10 mouse cellular contexts compared by ENCODE assay signal in the genomic region with DNA sequence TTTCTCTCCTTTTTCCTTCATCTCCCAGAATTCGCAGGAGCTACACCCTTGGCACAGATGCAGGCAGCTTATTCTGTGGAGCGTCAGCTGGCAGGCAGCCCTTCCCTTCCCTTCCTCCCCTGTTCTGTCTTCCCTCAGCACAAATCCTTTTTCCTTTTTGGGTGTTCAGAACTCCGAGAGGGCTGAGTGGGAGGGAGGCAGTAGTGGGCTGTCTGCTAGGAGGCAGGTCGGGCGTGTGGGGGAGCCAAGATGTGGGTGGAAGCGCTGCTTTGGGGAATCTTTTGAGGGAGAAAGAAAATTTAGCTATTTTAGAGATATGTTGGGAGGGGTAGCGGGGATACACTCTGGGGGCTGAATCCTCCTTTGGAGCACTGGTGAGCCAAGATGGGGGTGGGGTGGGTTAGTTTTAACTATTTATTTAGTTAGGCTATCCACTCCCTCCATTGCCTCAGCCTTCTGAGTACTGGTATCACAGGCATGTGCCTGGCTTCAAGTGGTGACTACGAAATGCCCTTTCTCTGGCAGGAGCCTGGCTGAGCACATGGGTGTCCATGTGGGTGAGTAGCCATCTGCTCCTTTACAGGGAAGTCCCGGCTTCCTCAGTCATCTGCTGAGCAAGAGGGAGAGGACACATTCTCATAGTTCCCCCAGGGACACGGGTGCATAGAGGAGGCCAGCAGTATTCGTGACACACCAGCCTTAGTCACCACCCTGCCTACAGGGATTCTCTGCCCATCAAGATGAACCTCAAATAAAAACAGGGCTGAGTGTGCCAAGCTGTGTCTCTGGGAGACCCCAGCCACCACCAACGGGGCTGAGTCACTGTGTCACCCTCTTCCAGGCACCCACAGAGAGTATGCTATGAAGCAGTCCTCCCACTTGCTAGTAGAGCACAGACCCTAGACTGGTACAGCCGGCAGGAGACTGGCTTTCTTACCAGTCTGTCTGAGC. TPM values are rescaled to one million over a fixed set of nuclear protein-coding genes. Genes with fewer than 3 reads are reported as not detected.
DNase-seq lines count a peak whose midpoint lies in the region; ATAC-seq and TF ChIP-seq lines count a peak whose summit lies in the region.
"Had no signal": no experiment of that assay in that cellular context is flagged by ENCODE, and none has a peak within 500 bp of the region (broad histone marks: within the 10 kb centered on the region; RNA-seq: fewer than 3 reads in every experiment).

No protein-coding gene starts in this region.

- no peaks in the 10 kb centered on the region for H3K36me3 ChIP-seq in hindbrain, embryonic 10.5 days
- no peaks in the 10 kb centered on the region for H3K36me3 ChIP-seq in hindbrain, embryonic 12.5 days
- no peaks in the 10 kb centered on the region for H3K36me3 ChIP-seq in kidney, postnatal 0 days (ENCODE audit: insufficient read depth, low read length)
- no peaks in the 10 kb centered on the region for H3K36me3 ChIP-seq in lung, embryonic 14.5 days (ENCODE audit: insufficient read depth)
- H3K36me3 ChIP-seq in stomach, embryonic 14.5 days (ENCODE audit: control insufficient read depth, insufficient read depth, low read length), result no peaks in the 10 kb centered on the region
- H3K36me3 ChIP-seq: neural tube, embryonic 12.5 days had no signal

- H3K4me1 ChIP-seq in hindbrain, embryonic 10.5 days (replicated peaks), result peaks cover 23% of the 10 kb centered on the region
- H3K4me1 ChIP-seq in hindbrain, embryonic 12.5 days, result peaks cover 15% of the 10 kb centered on the region; the same call in 1 of the 2 replicates
- 0 out of 2 replicates have a peak, but pooled peaks cover 10% of the 10 kb centered on the region for H3K4me1 ChIP-seq in kidney, postnatal 0 days (replicated peaks; ENCODE audit: insufficient read depth, low read length)
- H3K4me1 ChIP-seq in lung, embryonic 14.5 days (ENCODE audit: insufficient read depth), result 0 out of 2 replicates have a peak, but pooled peaks cover 7% of the 10 kb centered on the region
- H3K4me1 ChIP-seq in stomach, embryonic 14.5 days (ENCODE audit: control insufficient read depth, insufficient read depth, low read length), result peaks cover 7% of the 10 kb centered on the region; the same call in 1 of the 2 replicates

- H3K9ac ChIP-seq in hindbrain, embryonic 12.5 days, result no peak overlapping the region
- no peak overlapping the region for H3K9ac ChIP-seq in kidney, postnatal 0 days (ENCODE audit: low read depth, low read length)
- H3K9ac ChIP-seq in lung, embryonic 14.5 days, result peak overlapping the region; percentile 10; the same call in 1 of the 2 replicates
- H3K9ac ChIP-seq in stomach, embryonic 14.5 days (replicated peaks; ENCODE audit: low read depth, low read length), result no peak overlapping the region
- H3K9ac ChIP-seq: neural tube, embryonic 12.5 days had no signal

- no peaks in the 10 kb centered on the region for H3K9me3 ChIP-seq in hindbrain, embryonic 10.5 days
- H3K9me3 ChIP-seq in hindbrain, embryonic 12.5 days (replicated peaks), result no peaks in the 10 kb centered on the region
- H3K9me3 ChIP-seq in kidney, postnatal 0 days (replicated peaks; ENCODE audit: low read length), result no peaks in the 10 kb centered on the region
- no peaks in the 10 kb centered on the region for H3K9me3 ChIP-seq in lung, embryonic 14.5 days (ENCODE audit: low read depth, low read length)
- H3K9me3 ChIP-seq in stomach, embryonic 14.5 days (ENCODE audit: control insufficient read depth, low read depth, low read length), result no peaks in the 10 kb centered on the region
- H3K9me3 ChIP-seq: neural tube, embryonic 12.5 days had no signal

- no peak overlapping the region for H3K4me3 ChIP-seq in hindbrain, embryonic 10.5 days
- H3K4me3 ChIP-seq in hindbrain, embryonic 12.5 days, result no peak overlapping the region
- no peak overlapping the region for H3K4me3 ChIP-seq in kidney, postnatal 0 days (replicated peaks; ENCODE audit: low read depth, low read length)
- no peak overlapping the region for H3K4me3 ChIP-seq in lung, embryonic 14.5 days (ENCODE audit: low read depth, low read length)
- no peak overlapping the region for H3K4me3 ChIP-seq in stomach, embryonic 14.5 days (ENCODE audit: low read depth, low read length)
- H3K4me3 ChIP-seq: erythroblast, embryonic 14.5 days; neural tube, embryonic 12.5 days had no signal

- no peak for ATAC-seq in hindbrain, embryonic 12.5 days (ENCODE audit: low FRiP score)
- no peak for ATAC-seq in kidney, postnatal 0 days (replicated peaks; ENCODE audit: low FRiP score, low read depth)
- ATAC-seq in lung, embryonic 14.5 days (ENCODE audit: insufficient read depth), result peak; percentile 70
- ATAC-seq in stomach, embryonic 14.5 days (ENCODE audit: insufficient number of reproducible peaks, insufficient read depth, low FRiP score, low read depth), result peak; percentile 78; the same call in 1 of the 2 replicates
- ATAC-seq in monocyte, adult 5-6 weeks (replicated peaks; ENCODE audit: insufficient number of reproducible peaks, low FRiP score, low TSS enrichment, poor library complexity, severe bottlenecking), result no peak

- TF ChIP-seq CTCF in kidney, postnatal 0 days (IDR thresholded peaks at IDR 0.05; ENCODE audit: low read depth), result no peak
- no peak for TF ChIP-seq CTCF in lung, embryonic 14.5 days (IDR thresholded peaks at IDR 0.05; ENCODE audit: low read depth)

- no peak for DNase-seq in hindbrain, embryonic 10.5 days (ENCODE audit: low spot score)
- peak; percentile 29 to 39 for DNase-seq in cerebellum, postnatal 36 days
- DNase-seq in heart, adult 11 months, result peak; percentile 98
- DNase-seq in kidney, postnatal 0 days (ENCODE audit: low spot score), result peak; percentile 58
- peak; percentile 73 for DNase-seq in lung, embryonic 14.5 days

- WGBS in hindbrain, embryonic 10.5 days, result 67% methylated on average over 13 of the region's 13 CpGs
- WGBS in hindbrain, embryonic 12.5 days, result 62% methylated on average over 13 of the region's 13 CpGs
- 33% methylated on average over 13 of the region's 13 CpGs for WGBS in kidney, postnatal 0 days
- WGBS in lung, embryonic 14.5 days, result 39% methylated on average over 13 of the region's 13 CpGs
- 37% methylated on average over 13 of the region's 13 CpGs for WGBS in stomach, embryonic 14.5 days

- no peak overlapping the region for H3K4me2 ChIP-seq in hindbrain, embryonic 12.5 days (replicated peaks)
- H3K4me2 ChIP-seq in kidney, postnatal 0 days (ENCODE audit: low read length), result peak overlapping the region; percentile 17; the same call in 1 of the 2 replicates
- H3K4me2 ChIP-seq in lung, embryonic 14.5 days, result peak overlapping the region; percentile 0; the same call in 1 of the 2 replicates
- no peak overlapping the region; the same call in 1 of the 2 replicates for H3K4me2 ChIP-seq in stomach, embryonic 14.5 days (replicated peaks; ENCODE audit: low read depth, low read length)
- H3K4me2 ChIP-seq: neural tube, embryonic 12.5 days had no signal

- H3K27ac ChIP-seq in hindbrain, embryonic 10.5 days, result peak overlapping the region; percentile 31; the same call in 1 of the 2 replicates
- H3K27ac ChIP-seq in hindbrain, embryonic 12.5 days, result no peak overlapping the region
- H3K27ac ChIP-seq in kidney, postnatal 0 days, result no peak overlapping the region
- H3K27ac ChIP-seq in lung, embryonic 14.5 days (ENCODE audit: low read depth), result peak overlapping the region; percentile 83; the same call in 1 of the 2 replicates
- peak overlapping the region; percentile 91 for H3K27ac ChIP-seq in stomach, embryonic 14.5 days (ENCODE audit: low read length)
- H3K27ac ChIP-seq: neural tube, embryonic 12.5 days had no signal

- H3K27me3 ChIP-seq in hindbrain, embryonic 10.5 days (ENCODE audit: insufficient read depth, poor library complexity, severe bottlenecking), result no peaks in the 10 kb centered on the region
- H3K27me3 ChIP-seq in hindbrain, embryonic 12.5 days, result no peaks in the 10 kb centered on the region
- no peaks in the 10 kb centered on the region for H3K27me3 ChIP-seq in kidney, postnatal 0 days (ENCODE audit: insufficient read depth, low read length)
- H3K27me3 ChIP-seq in lung, embryonic 14.5 days (ENCODE audit: insufficient read depth, low read length), result no peaks in the 10 kb centered on the region
- no peaks in the 10 kb centered on the region for H3K27me3 ChIP-seq in stomach, embryonic 14.5 days (ENCODE audit: control insufficient read depth, insufficient read depth, low read length)
- H3K27me3 ChIP-seq: neural tube, embryonic 12.5 days had no signal

RNA-seq across cellular contexts. Expression of a gene that starts 22.3 kb away (rescaled TPM):
- polyA plus RNA-seq in hindbrain, embryonic 10.5 days (2016; fragmentation: Nextera tagmentation; extraction: Ambion mirVana), result 7.9 and 9.4 TPM in 2 replicates
- polyA plus RNA-seq in hindbrain, embryonic 12.5 days (2016; fragmentation: Nextera tagmentation; extraction: Ambion mirVana), result 11.6 and 12.1 TPM in 2 replicates
- 7.0 and 7.9 TPM in 2 replicates for polyA plus RNA-seq in kidney, postnatal 0 days (2015; fragmentation: Nextera tagmentation; extraction: Ambion mirVana)
- polyA plus RNA-seq in lung, embryonic 14.5 days (2014; fragmentation: Nextera tagmentation; extraction: Ambion mirVana), result 2.1 and 2.8 TPM in 2 replicates
- polyA plus RNA-seq in stomach, embryonic 14.5 days (2014; fragmentation: Nextera tagmentation; extraction: Ambion mirVana), result 6.4 and 8.1 TPM in 2 replicates
- total RNA-seq in monocyte, adult 5-6 weeks (2017), result 19.6 to 120 TPM (median 27.2 TPM) in 3 replicates

RNA-seq across cellular contexts. Expression of a gene that starts 45.1 kb away (rescaled TPM):
- polyA plus RNA-seq in hindbrain, embryonic 10.5 days (2016; fragmentation: Nextera tagmentation; extraction: Ambion mirVana), result 37.1 and 42.2 TPM in 2 replicates
- 41.8 and 50.0 TPM in 2 replicates for polyA plus RNA-seq in hindbrain, embryonic 12.5 days (2016; fragmentation: Nextera tagmentation; extraction: Ambion mirVana)
- 18.3 and 20.4 TPM in 2 replicates for polyA plus RNA-seq in kidney, postnatal 0 days (2015; fragmentation: Nextera tagmentation; extraction: Ambion mirVana)
- 31.5 and 34.3 TPM in 2 replicates for polyA plus RNA-seq in lung, embryonic 14.5 days (2014; fragmentation: Nextera tagmentation; extraction: Ambion mirVana)
- 32.5 and 35.3 TPM in 2 replicates for polyA plus RNA-seq in stomach, embryonic 14.5 days (2014; fragmentation: Nextera tagmentation; extraction: Ambion mirVana)
- total RNA-seq in monocyte, adult 5-6 weeks (2017), result 45.9 to 64.3 TPM (median 49.0 TPM) in 3 replicates

Comparison
In these comparisons a context has a peak if more than half of its experiments do, and no peak if none do; other contexts are left out.
1. H3K27ac ChIP-seq: peak in hindbrain, embryonic 10.5 days (single experiment), lung, embryonic 14.5 days (single experiment) and stomach, embryonic 14.5 days (single experiment); none in hindbrain, embryonic 12.5 days (single experiment) and kidney, postnatal 0 days (single experiment).
2. ATAC-seq: peak in lung, embryonic 14.5 days (single experiment) and stomach, embryonic 14.5 days (single experiment); none in hindbrain, embryonic 12.5 days (single experiment), kidney, postnatal 0 days (single experiment) and monocyte, adult 5-6 weeks (single experiment).
3. H3K4me2 ChIP-seq: peak in kidney, postnatal 0 days (single experiment) and lung, embryonic 14.5 days (single experiment); none in hindbrain, embryonic 12.5 days (single experiment) and stomach, embryonic 14.5 days (single experiment).